Mouse (Mus musculus) embryonic fibroblast, embryonic 13.5 days (primary cell): ENCODE results near the gene Hoxd10. TPM values are rescaled to one million over a fixed set of nuclear protein-coding genes. Genes with fewer than 3 reads are reported as not detected.

ENCODE experiments used
- H3K27ac ChIP-seq: 2 replicates; pipeline ENCODE4 v1.5.1; 2012; ENCODE audit warnings: low read length, control low read depth, inconsistent platforms; ENCODE audit not compliant: insufficient read depth
- H3K4me1 ChIP-seq: 2 replicates; pipeline ENCODE4 v1.6.1; 2011; ENCODE audit warnings: low read length; ENCODE audit not compliant: control insufficient read depth, insufficient read depth
- H3K4me3 ChIP-seq: 2 replicates; pipeline ENCODE4 v1.5.1; 2011; ENCODE audit warnings: mild to moderate bottlenecking, control low read depth, low read length; ENCODE audit not compliant: insufficient read depth
- CTCF ChIP-seq: IDR thresholded peaks from 2 replicates; pipeline ENCODE4 v1.5.1; 2011; ENCODE audit warnings: mild to moderate bottlenecking, control low read depth, low read length, moderate library complexity, borderline replicate concordance; ENCODE audit not compliant: insufficient read depth
- POLR2A ChIP-seq: IDR thresholded peaks from 2 replicates; pipeline ENCODE4 v1.6.1; 2011; ENCODE audit warnings: low read depth, mild to moderate bottlenecking, control low read depth, low read length, moderate library complexity
- polyA plus RNA-seq: library from polyadenylated mRNA; stranded (reverse); fragments of >200 nt; gene quantifications from 2 replicates; pipeline ENCODE4 v1.2.4, GENCODE M21; 2011; ENCODE audit warnings: low read depth; ENCODE audit not compliant: missing spikeins, insufficient read length

Gene Hoxd10
- polyA plus RNA-seq, 1 experiment: 3.7 TPM

DNA sequence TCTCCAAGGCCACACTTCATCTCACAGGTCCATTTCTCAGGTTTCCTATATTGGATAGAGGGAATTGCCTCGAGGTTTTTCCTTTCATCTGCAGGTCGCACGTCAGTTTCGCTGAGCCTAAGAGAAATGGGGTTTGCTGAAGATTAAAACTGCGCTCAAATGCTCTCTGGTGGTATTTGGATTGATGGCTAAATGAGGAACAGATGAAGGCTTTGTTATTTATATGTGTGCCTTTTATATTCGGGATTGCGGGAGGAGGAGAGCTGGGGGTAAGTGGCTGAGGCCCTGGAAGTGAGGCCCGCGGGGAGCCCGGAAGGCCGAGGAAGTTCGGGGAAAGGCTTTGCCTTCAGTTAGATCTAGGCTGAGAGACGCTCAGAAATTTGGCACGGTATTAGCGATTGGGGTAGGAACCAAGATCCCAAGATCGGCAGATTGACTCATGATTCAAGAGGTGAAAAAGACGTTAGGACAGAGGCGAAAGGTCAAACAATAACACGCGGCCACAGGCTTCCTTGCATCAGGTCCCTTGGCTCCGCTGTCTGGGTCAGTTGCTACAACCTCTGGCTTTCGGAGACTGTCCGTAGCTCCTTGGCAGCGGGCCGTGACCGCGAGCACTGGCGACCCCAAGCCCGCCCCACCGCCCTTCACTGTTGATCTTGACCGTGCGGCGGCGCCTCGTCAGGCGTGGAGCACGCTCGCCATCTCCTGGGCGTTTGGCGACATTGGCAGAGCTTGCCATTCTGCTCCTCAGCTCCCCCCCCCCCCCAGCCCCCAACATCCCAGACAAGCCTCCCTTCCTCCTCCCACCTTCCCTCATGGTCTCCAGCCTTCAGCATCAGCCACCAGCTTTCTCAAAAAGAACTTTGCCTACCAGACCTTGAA is 19.0 kb upstream of the Hoxd10 start:
- TF ChIP-seq CTCF (peak; percentile 91), POLR2A (no peak)
- 0 out of 2 replicates have a peak overlapping the region, but pooled peaks have one; percentile 4 for H3K27ac ChIP-seq
- H3K4me1 ChIP-seq: no peaks in the 10 kb centered on the region
- H3K4me3 ChIP-seq: peak overlapping the region; percentile 18; the same call in 1 of the 2 replicates

- Histone ChIP-seq H3K4me3 (no peak overlapping the region), H3K27ac (no peak overlapping the region), H3K4me1 (no peaks in the 10 kb centered on the region)
- TF ChIP-seq CTCF (no peak), POLR2A (no peak)
These were observed 17.8 kb upstream of the Hoxd10 start for GRCm38 (mm10) chr2:74673835-74674425.

- no peak within 1 kb of the TSS for H3K27ac ChIP-seq
- no peak within 1 kb of the TSS for H3K4me3 ChIP-seq
- TF ChIP-seq POLR2A: no peak
- TF ChIP-seq CTCF: no peak
- no peaks in the 10 kb centered on the region for H3K4me1 ChIP-seq
These were observed 16.7 kb upstream of the Hoxd10 start, which contains the start of gene Hoxd12 for GRCm38 (mm10) chr2:74674881-74675665. TSS of gene Hoxd12 (plus strand) at chr2:74675013.

DNA sequence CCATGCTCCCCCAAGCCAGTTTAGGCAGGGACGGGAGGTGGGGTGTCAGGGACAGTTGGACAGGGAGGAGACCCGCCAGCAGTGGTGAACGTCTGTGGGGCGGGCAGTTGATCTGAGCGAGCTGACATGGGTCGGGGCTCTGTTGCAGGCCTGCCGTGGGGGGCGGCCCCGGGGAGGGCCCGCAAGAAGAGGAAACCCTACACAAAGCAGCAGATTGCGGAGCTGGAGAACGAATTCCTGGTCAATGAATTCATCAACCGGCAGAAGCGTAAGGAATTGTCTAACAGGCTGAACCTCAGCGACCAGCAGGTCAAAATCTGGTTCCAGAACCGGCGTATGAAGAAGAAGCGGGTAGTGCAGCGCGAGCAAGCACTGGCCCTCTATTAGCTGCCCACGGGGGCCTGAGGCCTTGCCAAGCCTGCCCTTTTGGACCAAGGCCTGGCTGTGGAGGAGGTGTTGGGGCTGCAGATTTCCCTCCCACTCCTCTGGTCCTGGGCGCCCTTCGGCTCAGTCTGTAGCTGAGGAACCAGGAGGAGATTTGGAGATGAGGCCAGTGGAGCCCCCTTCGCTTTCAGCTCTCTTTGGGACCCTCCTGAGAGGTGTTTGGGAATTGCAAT is 15.9 kb upstream of the Hoxd10 start:
- TF ChIP-seq POLR2A (no peak), CTCF (no peak)
- Histone ChIP-seq H3K27ac (no peak overlapping the region), H3K4me3 (no peak overlapping the region), H3K4me1 (no peaks in the 10 kb centered on the region)

DNA sequence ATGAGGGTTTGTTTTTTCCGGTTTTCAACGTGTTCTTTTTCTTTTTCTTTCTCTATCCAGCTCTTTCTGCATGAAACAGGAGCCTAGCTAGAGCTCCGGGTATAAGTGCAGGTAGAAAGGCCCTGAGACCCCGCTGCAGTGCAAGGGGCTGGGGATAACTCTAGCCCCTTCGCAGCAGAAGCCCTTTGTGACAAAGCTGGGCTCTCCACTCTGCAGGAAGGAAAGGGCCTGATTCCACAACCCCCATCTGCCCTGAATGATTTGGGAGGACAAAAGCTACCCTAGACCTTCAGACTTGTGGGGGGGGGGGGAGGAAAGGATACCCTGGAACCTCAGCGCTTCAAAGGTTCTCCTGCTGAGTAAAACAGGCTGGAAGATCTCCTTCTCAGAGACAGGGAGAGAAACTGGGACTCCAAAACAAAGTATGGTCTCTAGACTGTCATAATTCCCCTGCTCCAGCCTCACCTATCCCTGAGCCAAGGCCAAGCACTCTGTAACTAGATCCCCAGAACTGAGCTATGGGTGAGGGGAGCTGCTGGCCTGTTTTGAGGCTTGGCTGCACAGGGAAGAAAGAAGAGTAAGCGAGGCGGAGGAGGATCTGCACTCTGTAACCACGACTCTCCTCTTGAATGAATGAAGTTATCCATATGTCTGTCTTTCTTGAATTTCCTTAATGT is 15.2 kb upstream of the Hoxd10 start:
- H3K27ac ChIP-seq: no peak overlapping the region
- H3K4me3 ChIP-seq: no peak overlapping the region
- TF ChIP-seq CTCF (no peak), POLR2A (no peak)
- H3K4me1 ChIP-seq: no peaks in the 10 kb centered on the region

- TF ChIP-seq CTCF (no peak), POLR2A (no peak)
- Histone ChIP-seq H3K4me3 (no peak overlapping the region), H3K27ac (no peak overlapping the region), H3K4me1 (no peaks in the 10 kb centered on the region)
These were observed 14.6 kb upstream of the Hoxd10 start for GRCm38 (mm10) chr2:74677106-74677505.

- H3K4me1 ChIP-seq: no peaks in the 10 kb centered on the region
- TF ChIP-seq CTCF (no peak), POLR2A (no peak)
- peak within 1 kb of the TSS; percentile 4; the same call in 1 of the 2 replicates for H3K27ac ChIP-seq
- peak within 1 kb of the TSS; percentile 24 for H3K4me3 ChIP-seq
These were observed 12.7 kb upstream of the Hoxd10 start, which contains the start of gene Hoxd11 for GRCm38 (mm10) chr2:74678891-74679595. TSS of gene Hoxd11 (plus strand) at chr2:74679557.

GRCm38 (mm10) chr2:74679596-74679971 is 12.1 kb upstream of the Hoxd10 start:
- Histone ChIP-seq H3K4me3 (peak overlapping the region; percentile 24; the same call in 1 of the 2 replicates), H3K27ac (peak overlapping the region; percentile 4; the same call in 1 of the 2 replicates)

More at GRCm38 (mm10) chr2:74679596-74679971, 12.1 kb upstream of the Hoxd10 start:
- TF ChIP-seq POLR2A (no peak), CTCF (no peak)
- no peaks in the 10 kb centered on the region for H3K4me1 ChIP-seq
